Mouse (Mus musculus): ENCODE data around the gene Plxna4. TPM values are rescaled to one million over a fixed set of nuclear protein-coding genes. Genes with fewer than 3 reads are reported as not detected.

Plxna4 gene
- total and polyA plus RNA-seq, 3 experiments = not detected

- TF ChIP-seq E2F4 (IDR thresholded peaks at IDR 0.05; ENCODE audit: insufficient replicate concordance, low read depth, low read length) = no peak
Measured at GRCm38 (mm10) chr6:32590979-32591758, 3.2 kb upstream of the Plxna4 start (continued).

- peaks cover 73% of the 10 kb centered on the region for H3K27me3 ChIP-seq (replicated peaks)
- H3K27ac ChIP-seq (ENCODE audit: insufficient read depth, low read depth) = no peak overlapping the region
Measured at GRCm38 (mm10) chr6:32589632-32590031, 1.6 kb upstream of the Plxna4 start.

GRCm38 (mm10) chr6:32587136-32588009 lies 619 bp downstream of the Plxna4 start:
- no peak overlapping the region for H3K4me3 ChIP-seq (replicated peaks in 1 of 3; ENCODE audit: low read depth in 2 of 3, low read length in 2 of 3, poor library complexity in 1 of 3)
- TF ChIP-seq USF2 (conservative IDR thresholded peaks at IDR 0.05; ENCODE audit: low read depth, low read length) (no peak), BHLHE40 (IDR thresholded peaks at IDR 0.05; ENCODE audit: low read depth, low read length) (no peak), KAT2A (IDR thresholded peaks at IDR 0.05; ENCODE audit: insufficient replicate concordance, low read length) (no peak), TBP (conservative IDR thresholded peaks at IDR 0.05; ENCODE audit: low read depth, low read length) (no peak)
- DNase-seq (ENCODE audit: extremely low read depth) = no peak
- peaks cover 6% of the 10 kb centered on the region for H3K9me3 ChIP-seq (replicated peaks; ENCODE audit: low read length)
- H3K4me2 ChIP-seq (ENCODE audit: insufficient read depth, low read depth, poor library complexity, severe bottlenecking) = peak overlapping the region; percentile 30; the same call in 1 of the 2 replicates
- no peak overlapping the region for H3K9ac ChIP-seq (ENCODE audit: insufficient read depth, low read depth)
- no peak overlapping the region for H3K27ac ChIP-seq (ENCODE audit: insufficient read depth, low read depth)
- H3K4me1 ChIP-seq (ENCODE audit: control insufficient read depth in 1 of 2, insufficient read depth in 2 of 2) = no peaks in the 10 kb centered on the region
- in situ Hi-C loops (cut with MboI; ENCODE audit: low pct_ligation_motif_present, low pct_unique_long_range_greater_than_20kb, low sequenced_read_pairs) (loop anchor here (10.0 kb wide), 1 partner anchor 273 kb away; no protein-coding TSS in a partner anchor), dilution Hi-C loops (cut with MboI; ENCODE audit: extremely low pct_ligation_motif_present, extremely low pct_unique_long_range_greater_than_20kb, low sequenced_read_pairs) (no loop called here)
- peaks cover 70% of the 10 kb centered on the region for H3K27me3 ChIP-seq (replicated peaks)
- H3K36me3 ChIP-seq (replicated peaks in 1 of 2; ENCODE audit: control insufficient read depth in 1 of 2, insufficient read depth in 1 of 2, low read length in 1 of 2) = no peaks in the 10 kb centered on the region
- H3K79me2 ChIP-seq (replicated peaks; ENCODE audit: control insufficient read depth, extremely low read depth, insufficient read depth, poor library complexity, severe bottlenecking) = no peaks in the 10 kb centered on the region

More at GRCm38 (mm10) chr6:32589632-32590031, 1.6 kb upstream of the Plxna4 start:
- dilution Hi-C loops (cut with MboI; ENCODE audit: extremely low pct_ligation_motif_present, extremely low pct_unique_long_range_greater_than_20kb, low sequenced_read_pairs) = no loop called here
- TF ChIP-seq EP300 (IDR thresholded peaks at IDR 0.05; ENCODE audit: low read length) = no peak
- TF ChIP-seq TCF12 (IDR thresholded peaks at IDR 0.05; ENCODE audit: low read depth, low read length) = no peak
- TF ChIP-seq POLR2A (IDR thresholded peaks at IDR 0.05; ENCODE audit: low read depth, low read length) = no peak
- no peak for TF ChIP-seq UBTF (IDR thresholded peaks at IDR 0.05; ENCODE audit: low read depth, low read length)
- TF ChIP-seq ZMIZ1 (IDR thresholded peaks at IDR 0.05; ENCODE audit: low read depth, low read length) = no peak
- TF ChIP-seq HCFC1 (IDR thresholded peaks at IDR 0.05; ENCODE audit: low read depth, low read length) = no peak
- no peak for TF ChIP-seq MAFK (IDR thresholded peaks at IDR 0.05; ENCODE audit: insufficient replicate concordance, low read length)
- no peak for TF ChIP-seq MAZ (IDR thresholded peaks at IDR 0.05; ENCODE audit: low read depth, low read length)
- TF ChIP-seq CHD1 (IDR thresholded peaks at IDR 0.05; ENCODE audit: low read depth, low read length) = no peak
- TF ChIP-seq E2F4 (IDR thresholded peaks at IDR 0.05; ENCODE audit: insufficient replicate concordance, low read depth, low read length) = no peak
- TF ChIP-seq JUN (IDR thresholded peaks at IDR 0.05; ENCODE audit: insufficient read depth, low read depth, low read length) = no peak
- no peak for TF ChIP-seq TBP (conservative IDR thresholded peaks at IDR 0.05; ENCODE audit: low read depth, low read length)
- no peak for TF ChIP-seq MAX (IDR thresholded peaks at IDR 0.05; ENCODE audit: low read length)
- TF ChIP-seq NRF1 (IDR thresholded peaks at IDR 0.05; ENCODE audit: low read depth, low read length) = no peak
- TF ChIP-seq SMC3 (IDR thresholded peaks at IDR 0.05; ENCODE audit: low read depth, low read length) = no peak
- H3K9ac ChIP-seq (ENCODE audit: insufficient read depth, low read depth) = no peak overlapping the region
- peaks cover 9% of the 10 kb centered on the region for H3K9me3 ChIP-seq (replicated peaks; ENCODE audit: low read length)
- H3K4me2 ChIP-seq (ENCODE audit: insufficient read depth, low read depth, poor library complexity, severe bottlenecking) = no peak overlapping the region
- H3K79me2 ChIP-seq (replicated peaks; ENCODE audit: control insufficient read depth, extremely low read depth, insufficient read depth, poor library complexity, severe bottlenecking) = no peaks in the 10 kb centered on the region
- no peak for DNase-seq (ENCODE audit: extremely low read depth)
- no peaks in the 10 kb centered on the region for H3K36me3 ChIP-seq (replicated peaks in 1 of 2; ENCODE audit: control insufficient read depth in 1 of 2, insufficient read depth in 1 of 2, low read length in 1 of 2)
- H3K4me3 ChIP-seq (replicated peaks in 1 of 3; ENCODE audit: low read depth in 2 of 3, low read length in 2 of 3, poor library complexity in 1 of 3) = no peak overlapping the region
- in situ Hi-C loops (cut with MboI; ENCODE audit: low pct_ligation_motif_present, low pct_unique_long_range_greater_than_20kb, low sequenced_read_pairs) = loop anchor here (10.0 kb wide), 1 partner anchor 275 kb away; no protein-coding TSS in a partner anchor
- no peaks in the 10 kb centered on the region for H3K4me1 ChIP-seq (ENCODE audit: control insufficient read depth in 1 of 2, insufficient read depth in 2 of 2)
